Mouse (Mus musculus) thymus, adult 18-20 months (tissue): ENCODE data around the gene Gm33815.
"Not testable (repeated sequence)": the region's sequence is repeated elsewhere in the genome, so short reads cannot be mapped to it uniquely, and the experiment has no call there.

ENCODE experiments used
- DNase-seq, 2 experiments: peaks; one replicate each; pipeline ENCODE4 v3.0.0; 2022; ENCODE audit warnings: mixed read lengths in 2 of 2

Gm33815 gene

GRCm38 (mm10) chrY:69320832-69321231 is at the start of gene Gm33815:
TSS of gene Gm33815 (plus strand) at chrY:69321132.
- DNase-seq: not testable (repeated sequence)
